Mouse (Mus musculus): ENCODE results near the gene Cyp2ab1. TPM values are rescaled to one million over a fixed set of nuclear protein-coding genes. Genes with fewer than 3 reads are reported as not detected.
"Not testable (repeated sequence)": the region's sequence is repeated elsewhere in the genome, so short reads cannot be mapped to it uniquely, and the experiment has no call there.

Gene Cyp2ab1
- 0.05 TPM in 1 of 2 replicates, not detected in the other for polyA plus RNA-seq (2012; rRNA removed)

DNA sequence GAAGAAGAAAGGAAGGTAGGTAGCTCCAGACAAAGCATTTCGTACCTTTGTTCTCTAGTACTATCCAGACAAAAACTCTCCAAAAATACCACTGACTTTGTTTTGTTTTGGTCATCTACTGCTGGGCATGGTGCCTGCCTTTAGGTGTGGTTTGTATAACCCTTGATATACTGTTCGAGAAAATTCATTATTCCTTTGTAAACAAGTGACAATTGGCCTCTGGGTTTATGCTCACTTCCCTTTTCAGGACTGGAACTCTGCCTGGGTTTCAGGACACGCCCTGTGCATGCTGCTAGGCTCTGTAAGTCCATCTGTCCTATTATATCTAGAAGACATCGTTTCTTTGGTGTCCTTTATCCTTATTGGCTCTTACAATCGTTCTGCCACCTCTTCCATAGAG lies at the start of gene Cyp2ab1:
Cyp2ab1 (minus strand) TSS at position 119 of the 400 bp plus-strand sequence.
- TF ChIP-seq CTCF (IDR thresholded peaks at IDR 0.05; ENCODE audit: borderline replicate concordance, extremely low read depth, insufficient read depth, insufficient read length) = no peak
- TF ChIP-seq POLR2A (IDR thresholded peaks at IDR 0.05; ENCODE audit: borderline replicate concordance, extremely low read depth, insufficient read depth, insufficient read length, poor library complexity, severe bottlenecking) = no peak
- DNase-seq (ENCODE audit: low read depth) = no peak

DNA sequence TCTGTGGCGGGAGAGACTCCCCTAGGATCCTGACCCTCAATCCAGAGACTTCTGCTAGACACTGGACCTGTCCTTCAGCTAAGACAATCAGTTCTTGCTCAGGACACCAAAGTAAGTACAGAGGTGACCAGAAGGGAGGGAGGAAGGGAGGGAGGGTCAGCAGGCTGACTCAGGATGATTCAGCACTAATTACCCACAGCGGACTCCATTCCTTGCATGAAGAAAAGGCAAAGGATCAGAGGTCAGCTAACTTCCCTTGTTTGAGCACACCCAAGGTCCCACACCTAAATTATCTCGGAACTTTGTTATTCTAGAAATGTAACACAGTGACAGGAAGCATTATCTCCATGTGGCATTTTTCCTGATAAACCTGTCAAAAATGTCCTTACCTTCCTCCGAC lies 46.5 kb upstream of the Cyp2ab1 start:
- no peak for TF ChIP-seq CTCF (IDR thresholded peaks at IDR 0.05; ENCODE audit: borderline replicate concordance, extremely low read depth, insufficient read depth, insufficient read length)
- no peak for TF ChIP-seq POLR2A (IDR thresholded peaks at IDR 0.05; ENCODE audit: borderline replicate concordance, extremely low read depth, insufficient read depth, insufficient read length, poor library complexity, severe bottlenecking)
- no peak for DNase-seq (ENCODE audit: low read depth)

DNA sequence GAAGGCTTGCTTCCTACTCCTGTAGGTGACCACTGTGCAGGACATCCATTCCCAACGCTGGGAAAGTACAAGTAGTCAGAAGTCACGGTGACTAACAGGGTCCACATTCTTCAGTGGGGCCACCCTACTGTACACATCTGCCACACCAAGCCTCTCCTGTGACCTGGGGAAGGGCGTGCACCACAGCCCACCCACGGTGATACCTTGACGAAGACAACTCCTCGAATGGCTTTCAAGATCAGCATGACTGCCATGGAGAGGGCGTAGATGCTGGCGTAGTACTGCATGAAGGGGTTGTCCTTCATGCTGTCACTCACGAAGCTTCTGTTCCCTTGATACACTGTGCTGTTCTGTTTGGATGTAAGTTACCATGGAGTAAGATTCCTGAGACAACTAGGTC lies 43.0 kb upstream of the Cyp2ab1 start:
- no peak for DNase-seq (ENCODE audit: low read depth)
- TF ChIP-seq CTCF (IDR thresholded peaks at IDR 0.05; ENCODE audit: borderline replicate concordance, extremely low read depth, insufficient read depth, insufficient read length) = no peak
- TF ChIP-seq POLR2A (IDR thresholded peaks at IDR 0.05; ENCODE audit: borderline replicate concordance, extremely low read depth, insufficient read depth, insufficient read length, poor library complexity, severe bottlenecking) = no peak

DNA sequence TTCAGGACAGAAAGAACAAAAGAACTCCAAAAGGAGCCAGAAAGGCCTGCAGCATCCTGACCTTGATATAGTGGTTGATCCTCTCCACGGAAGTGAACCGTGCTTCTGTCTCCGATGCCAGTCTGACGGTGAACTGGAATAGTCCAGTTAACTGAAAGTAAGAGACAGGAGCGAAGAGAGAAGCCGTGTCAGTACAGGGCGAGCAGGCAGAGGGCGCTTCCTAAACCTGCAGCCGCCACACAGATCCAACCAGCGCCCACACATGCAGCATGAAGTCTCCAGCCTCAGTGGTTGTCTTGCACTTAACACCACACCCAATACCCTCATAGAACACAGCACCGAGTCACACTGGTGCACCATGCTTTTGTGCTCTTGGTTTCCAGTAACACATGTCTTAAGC lies 36.9 kb upstream of the Cyp2ab1 start:
- no peak for TF ChIP-seq POLR2A (IDR thresholded peaks at IDR 0.05; ENCODE audit: borderline replicate concordance, extremely low read depth, insufficient read depth, insufficient read length, poor library complexity, severe bottlenecking)
- no peak for DNase-seq (ENCODE audit: low read depth)

DNA sequence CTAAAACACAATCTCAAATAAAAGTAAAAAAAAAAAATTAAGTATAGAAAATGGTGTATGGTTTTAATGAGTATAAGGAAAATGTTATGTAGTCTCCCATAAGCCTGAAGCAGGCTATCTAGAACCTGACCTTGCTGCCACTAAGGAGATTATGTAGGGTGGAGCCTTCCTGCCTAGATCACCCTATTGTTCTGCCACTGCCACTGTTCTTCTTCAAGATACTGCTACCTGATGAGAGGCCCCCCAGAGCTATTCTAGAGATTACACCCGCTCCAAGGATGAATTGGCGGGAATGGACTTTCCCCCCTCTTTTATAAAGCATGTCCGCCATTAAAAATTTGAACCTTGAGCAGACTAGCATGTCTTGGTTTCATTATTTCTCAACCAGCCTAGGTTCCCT lies 36.3 kb upstream of the Cyp2ab1 start:
- DNase-seq (ENCODE audit: low read depth) = not testable (repeated sequence)

DNA sequence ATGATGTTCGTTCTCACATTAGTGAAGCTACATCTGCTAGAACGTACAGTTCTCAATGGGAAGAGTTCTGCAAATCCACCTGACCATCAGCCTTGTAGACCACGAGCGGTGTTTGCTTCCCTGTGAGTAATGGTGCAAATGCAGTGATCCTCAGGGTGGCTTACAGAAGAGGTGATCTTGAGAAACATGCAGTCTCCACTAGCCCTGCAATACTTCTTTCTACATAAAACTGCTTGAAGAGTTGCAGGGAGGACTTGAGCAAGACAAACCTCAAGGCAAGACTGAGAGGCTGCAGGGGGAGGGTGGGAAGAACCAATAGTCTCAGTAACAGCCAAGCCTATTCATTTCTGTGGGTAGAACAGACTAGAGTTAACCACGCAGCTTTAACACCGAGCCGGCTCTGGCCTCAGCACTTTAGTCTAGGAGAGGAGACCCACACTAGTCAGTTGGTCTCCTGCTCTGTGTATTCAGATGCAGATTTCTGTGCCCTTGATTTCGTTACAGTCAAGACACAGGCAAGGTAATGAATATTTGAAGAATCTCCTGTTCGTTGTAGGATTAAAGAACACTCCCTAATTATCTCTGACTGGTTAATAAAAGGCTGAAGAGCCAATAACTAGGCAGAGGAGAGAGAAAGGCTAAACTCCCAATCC lies 34.6 kb upstream of the Cyp2ab1 start:
- no peak for DNase-seq (ENCODE audit: low read depth)
- no peak for TF ChIP-seq POLR2A (IDR thresholded peaks at IDR 0.05; ENCODE audit: borderline replicate concordance, extremely low read depth, insufficient read depth, insufficient read length, poor library complexity, severe bottlenecking)
- TF ChIP-seq CTCF (IDR thresholded peaks at IDR 0.05; ENCODE audit: borderline replicate concordance, extremely low read depth, insufficient read depth, insufficient read length) = no peak

DNA sequence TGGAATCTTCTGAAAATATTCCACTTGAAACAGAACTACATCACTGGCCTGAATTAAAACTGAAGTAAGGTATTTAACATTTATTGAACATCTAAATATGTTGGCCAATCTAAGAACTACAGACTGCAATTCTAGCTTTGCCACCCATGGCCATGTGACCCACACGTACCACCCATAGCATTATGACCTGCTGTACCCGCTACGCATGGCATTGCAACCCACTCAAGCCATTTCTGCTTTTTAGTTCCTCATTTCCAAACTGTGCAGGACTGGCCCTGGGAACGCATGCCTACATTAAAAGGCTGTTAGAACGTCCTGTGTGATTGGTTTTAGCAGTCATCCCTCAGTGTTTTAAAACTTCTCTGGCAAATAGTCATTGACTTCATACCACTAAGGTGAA lies 32.6 kb upstream of the Cyp2ab1 start:
- DNase-seq (ENCODE audit: low read depth) = no peak
- TF ChIP-seq POLR2A (IDR thresholded peaks at IDR 0.05; ENCODE audit: borderline replicate concordance, extremely low read depth, insufficient read depth, insufficient read length, poor library complexity, severe bottlenecking) (no peak), CTCF (IDR thresholded peaks at IDR 0.05; ENCODE audit: borderline replicate concordance, extremely low read depth, insufficient read depth, insufficient read length) (no peak)

DNA sequence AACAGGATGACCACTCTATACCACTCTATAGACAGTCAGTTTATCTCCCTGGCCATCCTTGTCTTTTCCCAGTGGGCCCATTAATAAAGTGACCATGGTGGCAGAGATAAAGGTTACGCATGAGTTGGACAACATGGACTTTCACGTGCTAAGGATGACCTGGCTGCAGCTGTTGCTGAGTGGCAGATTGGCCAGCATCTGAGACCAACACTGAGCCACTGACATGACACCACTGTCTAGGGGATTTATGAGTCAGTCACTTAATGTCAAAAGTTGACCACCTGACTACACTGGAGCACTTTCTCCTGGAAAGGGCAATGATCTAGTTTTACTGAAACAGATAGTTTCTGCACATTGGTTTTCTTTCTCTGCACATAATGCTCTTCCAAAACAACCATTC lies 29.6 kb upstream of the Cyp2ab1 start:
- DNase-seq (ENCODE audit: low read depth) = no peak
- TF ChIP-seq CTCF (IDR thresholded peaks at IDR 0.05; ENCODE audit: borderline replicate concordance, extremely low read depth, insufficient read depth, insufficient read length) = no peak
- no peak for TF ChIP-seq POLR2A (IDR thresholded peaks at IDR 0.05; ENCODE audit: borderline replicate concordance, extremely low read depth, insufficient read depth, insufficient read length, poor library complexity, severe bottlenecking)

DNA sequence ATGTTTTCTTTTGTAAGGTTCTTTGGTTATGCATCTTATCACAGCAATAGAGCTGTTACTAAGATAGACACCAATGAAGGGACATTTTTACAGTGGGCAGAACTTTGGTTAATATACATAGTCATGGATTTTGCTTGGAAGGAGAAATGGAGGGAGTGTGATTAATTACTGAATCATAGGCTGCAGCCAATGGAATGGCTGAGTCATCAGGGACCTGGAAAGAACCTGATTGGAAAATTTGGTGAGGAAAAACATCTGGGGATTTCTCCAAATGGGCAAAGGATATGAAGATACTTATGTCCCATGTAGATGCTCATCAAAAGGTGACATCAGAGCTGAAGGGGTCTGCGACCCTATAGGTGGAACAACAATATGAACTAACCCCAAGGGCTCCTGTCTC lies 28.8 kb upstream of the Cyp2ab1 start:
- no peak for DNase-seq (ENCODE audit: low read depth)

DNA sequence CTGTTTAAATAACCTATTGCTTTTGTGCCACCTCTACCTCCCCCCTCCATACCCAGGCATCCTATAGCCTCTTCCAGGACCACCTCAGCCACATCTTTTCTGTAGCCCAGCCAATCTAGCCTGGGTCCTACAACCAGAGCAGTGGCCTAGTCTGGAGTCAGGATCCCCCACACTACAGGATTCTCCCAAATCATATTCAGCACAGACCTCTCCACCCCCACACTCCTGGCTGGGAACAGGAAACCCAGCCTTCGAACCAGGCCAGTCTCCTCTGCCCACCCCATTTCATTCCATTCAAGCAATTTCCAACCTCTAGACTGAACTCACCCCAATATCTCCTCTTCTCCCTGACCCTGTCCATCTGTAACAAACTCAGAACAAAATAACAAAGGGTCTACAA lies 20.3 kb upstream of the Cyp2ab1 start:
- no peak for DNase-seq (ENCODE audit: low read depth)
- no peak for TF ChIP-seq CTCF (IDR thresholded peaks at IDR 0.05; ENCODE audit: borderline replicate concordance, extremely low read depth, insufficient read depth, insufficient read length)
- TF ChIP-seq POLR2A (IDR thresholded peaks at IDR 0.05; ENCODE audit: borderline replicate concordance, extremely low read depth, insufficient read depth, insufficient read length, poor library complexity, severe bottlenecking) = no peak

More for the DNA sequence above, 28.8 kb upstream of the Cyp2ab1 start:
- no peak for TF ChIP-seq CTCF (IDR thresholded peaks at IDR 0.05; ENCODE audit: borderline replicate concordance, extremely low read depth, insufficient read depth, insufficient read length)
- no peak for TF ChIP-seq POLR2A (IDR thresholded peaks at IDR 0.05; ENCODE audit: borderline replicate concordance, extremely low read depth, insufficient read depth, insufficient read length, poor library complexity, severe bottlenecking)

DNA sequence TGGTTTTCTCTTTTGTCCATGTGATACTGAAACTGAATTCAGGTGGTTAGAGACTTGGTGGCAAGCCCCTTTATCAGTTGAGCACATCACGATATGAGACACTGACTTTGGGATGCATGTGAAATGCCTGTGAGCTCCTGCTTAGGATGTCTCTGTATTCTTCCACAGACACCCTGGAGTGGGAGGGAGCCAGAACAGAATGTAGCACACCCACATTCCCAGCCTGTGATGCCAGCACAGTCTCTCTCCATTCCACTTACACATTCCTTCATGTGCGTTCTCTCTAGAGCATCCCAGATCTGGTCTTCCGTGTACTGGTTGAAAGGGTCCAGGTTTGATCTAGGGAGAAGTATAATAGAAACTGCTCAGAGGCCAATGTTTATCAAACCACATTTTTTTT lies 13.4 kb upstream of the Cyp2ab1 start:
- DNase-seq (ENCODE audit: low read depth) = no peak
- TF ChIP-seq CTCF (IDR thresholded peaks at IDR 0.05; ENCODE audit: borderline replicate concordance, extremely low read depth, insufficient read depth, insufficient read length) (no peak), POLR2A (IDR thresholded peaks at IDR 0.05; ENCODE audit: borderline replicate concordance, extremely low read depth, insufficient read depth, insufficient read length, poor library complexity, severe bottlenecking) (no peak)

DNA sequence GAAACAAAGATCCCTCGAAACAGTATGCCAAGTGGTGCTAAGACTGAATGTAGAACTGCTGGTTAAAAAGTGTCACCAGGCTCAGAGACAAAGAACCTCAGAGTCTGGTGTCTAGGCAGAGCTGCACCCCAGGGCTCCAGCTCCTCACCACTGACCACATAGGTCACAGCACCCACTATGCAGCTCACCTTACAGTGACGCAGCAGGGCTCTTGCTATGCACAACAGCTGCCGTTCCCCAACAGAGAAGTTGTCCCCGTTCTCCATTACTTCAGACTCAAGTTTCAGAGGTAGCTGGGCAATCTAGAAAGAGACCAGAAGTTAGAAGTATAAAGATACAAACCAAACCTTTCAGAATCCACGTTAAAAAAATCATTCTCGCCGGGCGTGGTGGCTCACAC lies 9.7 kb upstream of the Cyp2ab1 start:
- DNase-seq (ENCODE audit: low read depth) = no peak
- TF ChIP-seq POLR2A (IDR thresholded peaks at IDR 0.05; ENCODE audit: borderline replicate concordance, extremely low read depth, insufficient read depth, insufficient read length, poor library complexity, severe bottlenecking) (no peak), CTCF (IDR thresholded peaks at IDR 0.05; ENCODE audit: borderline replicate concordance, extremely low read depth, insufficient read depth, insufficient read length) (no peak)

DNA sequence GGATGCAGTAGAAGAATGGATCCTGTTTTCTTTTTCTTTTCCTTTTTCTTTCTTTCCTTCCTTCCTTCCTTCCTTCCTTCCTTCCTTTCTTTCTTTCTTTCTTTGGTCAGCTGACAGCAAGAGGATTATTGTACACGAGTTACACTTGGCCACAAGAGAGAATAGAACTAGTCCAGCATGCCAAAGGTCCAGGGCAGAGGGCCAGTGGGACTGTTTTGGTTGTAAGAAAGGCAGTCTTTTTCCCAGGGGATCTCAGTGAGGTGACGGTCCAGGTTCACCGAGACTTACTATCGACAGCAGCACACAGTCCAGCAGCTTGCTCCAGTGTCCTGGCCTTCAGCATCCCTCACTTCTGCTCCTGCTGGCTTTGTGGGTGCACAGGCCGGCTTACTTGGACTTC lies 3.1 kb upstream of the Cyp2ab1 start:
- TF ChIP-seq POLR2A (IDR thresholded peaks at IDR 0.05; ENCODE audit: borderline replicate concordance, extremely low read depth, insufficient read depth, insufficient read length, poor library complexity, severe bottlenecking) (no peak), CTCF (IDR thresholded peaks at IDR 0.05; ENCODE audit: borderline replicate concordance, extremely low read depth, insufficient read depth, insufficient read length) (no peak)
- no peak for DNase-seq (ENCODE audit: low read depth)
